Mouse (Mus musculus): ENCODE measurements around the gene Zfp839. TPM values are rescaled to one million over a fixed set of nuclear protein-coding genes. Genes with fewer than 3 reads are reported as not detected.

Zfp839 gene
- total RNA-seq (2021), result 10 to 100 TPM; 18.7 to 19.3 TPM
- long read RNA-seq, experiment 1, partial matches to known transcripts, result 1 of 12 reads
- long read RNA-seq, experiment 1, other reads (novel, unspliced or antisense), result 8 of 12 reads
- long read RNA-seq, experiment 2, transcript Zfp839-203 (7 exons, 2,385 nt), result major isoform, 6 of 26 reads
- long read RNA-seq, experiment 2, partial matches to known transcripts, result 3 of 26 reads
- long read RNA-seq, experiment 2, other reads (novel, unspliced or antisense), result 16 of 26 reads

DNA sequence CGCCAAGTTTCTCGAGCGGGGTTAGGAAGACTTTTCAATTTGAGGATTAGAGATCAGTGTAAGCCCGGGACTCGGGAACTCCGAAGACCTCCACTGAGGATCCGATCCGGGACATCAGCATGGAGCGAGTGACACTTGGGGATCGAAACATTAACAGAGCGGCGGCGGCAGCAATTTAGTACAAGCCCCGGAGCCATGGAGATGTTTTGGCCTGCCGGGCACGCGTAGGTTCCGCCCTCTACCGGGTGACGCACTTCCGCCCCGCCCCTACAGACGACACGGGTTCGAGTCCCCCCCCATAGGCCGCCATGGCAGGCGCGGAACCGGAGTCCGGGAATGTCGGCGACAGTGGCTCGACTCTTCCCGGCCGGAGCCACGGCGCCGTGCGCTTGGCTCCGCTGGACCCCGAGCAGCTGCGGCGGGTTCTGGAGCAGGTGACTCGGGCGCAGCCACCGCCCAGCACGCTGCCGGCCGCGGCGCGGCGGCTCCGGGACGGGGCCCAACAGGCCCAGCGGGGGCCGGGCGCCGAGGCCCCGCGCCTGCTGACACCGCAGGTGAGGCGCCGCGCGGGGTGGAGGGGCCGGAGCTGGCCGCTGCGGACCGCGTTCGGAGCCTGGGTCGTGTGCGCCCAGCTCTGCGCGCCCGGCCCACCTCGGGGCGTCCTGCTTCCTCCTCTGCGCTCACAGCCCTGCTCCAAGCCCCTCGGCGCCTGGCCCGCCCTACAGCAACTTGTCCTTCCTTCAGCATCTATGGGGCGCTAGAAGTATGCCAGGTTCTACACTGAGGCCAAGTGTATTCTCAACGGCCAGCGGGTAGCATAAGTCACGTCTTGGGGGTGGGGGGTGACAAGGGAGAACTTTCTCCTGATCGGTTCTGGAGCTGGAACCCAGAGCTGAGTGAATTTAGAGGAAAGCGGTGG lies at the start of gene Zfp839:
Zfp839 (plus strand) TSS at position 244 of the 919 bp plus-strand sequence.
- peak; percentile 76 for DNase-seq (ENCODE audit: low spot score in 2 of 2)

DNA sequence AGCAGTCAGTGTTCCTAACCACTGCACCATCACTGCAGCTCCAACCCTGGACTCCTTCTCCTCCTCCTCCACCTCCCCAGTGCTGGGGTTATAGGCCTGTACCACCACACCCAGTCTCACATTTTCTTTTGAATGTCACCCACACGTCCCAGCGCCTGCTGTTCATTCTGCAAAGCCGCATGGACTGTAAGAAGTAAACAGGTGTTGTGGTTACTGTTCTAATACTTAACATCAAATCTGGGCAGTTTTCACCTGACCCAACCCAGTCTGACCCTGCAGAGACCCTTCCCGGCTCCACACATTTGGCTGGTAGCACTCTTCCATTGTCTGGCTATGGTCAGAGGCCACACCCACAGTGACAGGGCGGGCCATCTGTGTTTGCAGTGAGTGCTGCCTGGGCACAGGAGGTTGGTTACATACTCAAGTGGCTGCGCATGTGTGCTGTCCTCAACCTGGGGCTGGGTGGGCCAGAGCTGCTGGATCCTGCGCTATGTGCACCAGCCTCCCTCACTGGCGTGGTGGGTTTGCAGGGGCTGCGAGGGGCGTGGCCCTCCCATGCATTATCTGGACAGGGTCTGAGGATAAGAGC lies 48.1 kb upstream of the Zfp839 start:
- DNase-seq (ENCODE audit: low spot score in 2 of 2), result no peak

DNA sequence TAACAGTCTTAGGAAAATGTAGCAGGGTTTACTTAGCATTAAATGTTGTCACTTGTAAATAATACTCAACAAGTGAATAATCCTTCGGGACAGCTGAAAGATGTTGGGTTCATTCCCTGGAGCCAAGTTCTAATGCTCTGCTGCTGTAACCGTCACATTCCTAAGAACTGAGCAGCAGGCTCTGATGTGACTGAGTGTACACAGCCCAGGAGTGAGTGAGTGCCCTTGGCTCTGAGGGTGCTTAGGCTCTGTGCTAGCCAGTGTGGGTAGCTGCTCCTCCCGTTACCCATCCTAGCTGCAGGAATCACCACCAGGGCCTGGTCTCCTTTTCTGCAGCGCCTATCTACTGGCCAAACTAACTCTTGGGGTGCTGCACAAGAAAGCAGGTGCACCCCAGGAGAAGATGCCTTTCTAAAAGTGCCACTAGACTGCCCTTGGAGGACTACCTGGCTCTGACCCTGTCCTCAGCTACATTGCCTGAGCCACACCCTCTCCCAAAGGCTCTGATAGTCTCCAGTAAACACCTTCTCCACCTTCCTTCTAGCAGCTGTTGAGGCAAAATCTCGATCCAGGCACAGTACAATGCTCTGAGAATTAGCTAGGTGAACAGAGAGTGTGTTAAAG lies 47.3 kb upstream of the Zfp839 start:
- DNase-seq (ENCODE audit: low spot score in 2 of 2), result no peak

DNA sequence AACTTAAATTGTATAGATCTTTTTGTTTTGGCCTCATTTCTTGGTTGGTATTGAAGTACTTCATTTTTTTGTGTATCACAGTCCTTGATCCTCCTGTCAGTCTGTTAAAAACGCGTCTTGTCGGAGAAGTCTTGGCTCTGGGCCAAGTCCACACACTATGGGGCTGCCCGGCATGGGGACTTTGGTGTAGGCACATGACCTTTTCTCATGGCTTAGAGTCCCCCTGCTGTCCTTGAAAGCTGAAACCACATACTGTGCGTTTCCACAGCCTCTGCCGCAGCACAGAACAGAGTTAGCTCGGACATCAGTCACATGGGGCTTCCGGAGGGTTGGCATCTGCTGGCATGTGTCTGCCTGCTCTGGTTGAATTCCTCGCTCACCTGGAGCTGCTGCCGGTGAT lies 45.8 kb upstream of the Zfp839 start:
- peak in 1 of 2 experiments; percentile 27 for DNase-seq (ENCODE audit: low spot score in 2 of 2)

DNA sequence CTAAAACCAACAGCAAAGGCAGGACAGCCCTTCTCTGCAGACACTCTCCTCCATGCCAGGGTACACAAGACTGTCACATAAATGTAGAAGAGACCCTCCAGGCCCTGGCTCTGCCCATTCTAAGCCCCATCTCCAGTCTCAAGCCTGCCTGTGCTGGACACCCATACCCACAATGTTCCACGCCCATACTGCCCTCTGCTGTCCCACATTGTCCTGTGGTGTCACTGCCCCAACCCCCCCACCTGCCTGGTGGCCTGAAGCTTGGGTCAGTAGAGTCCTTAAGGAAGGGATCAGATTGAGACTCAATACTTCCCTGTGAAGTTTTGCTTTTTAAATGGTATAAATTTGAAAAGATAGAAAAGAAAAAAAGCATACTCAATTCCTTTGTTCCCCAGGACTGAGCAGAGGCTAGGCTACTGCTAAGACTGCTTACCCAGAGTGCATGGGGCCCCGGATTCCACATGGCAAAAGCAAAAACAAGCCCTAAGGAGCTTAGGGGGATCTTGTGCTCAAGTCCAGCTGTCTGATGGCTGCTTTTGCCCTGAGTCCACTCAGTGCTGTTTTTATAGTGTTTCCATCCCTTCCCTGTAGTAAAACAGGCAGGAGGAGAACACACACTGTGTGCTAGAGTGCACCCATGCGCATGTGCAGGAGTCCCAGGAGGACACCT lies 43.6 kb upstream of the Zfp839 start:
- DNase-seq (ENCODE audit: low spot score in 2 of 2), result no peak

DNA sequence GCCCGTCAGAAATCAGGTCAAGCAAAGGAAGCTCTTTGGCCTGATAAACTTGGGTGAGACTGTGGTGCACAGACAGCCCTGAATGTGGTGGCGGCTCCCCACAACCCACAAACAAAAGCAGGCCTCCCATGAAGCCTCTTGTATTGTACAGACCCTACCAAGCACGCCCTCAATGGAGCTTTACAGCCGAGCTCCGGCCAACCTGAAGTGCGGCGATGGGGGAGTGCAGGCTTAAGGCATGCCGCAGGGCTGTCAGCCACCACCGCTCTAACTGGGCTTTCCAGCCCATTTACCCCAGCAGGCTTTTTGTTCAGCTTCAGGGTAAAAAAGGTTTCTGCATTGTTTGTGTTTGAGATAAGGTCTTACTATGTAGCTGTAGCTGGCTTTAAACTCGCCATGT lies 41.6 kb upstream of the Zfp839 start:
- DNase-seq (ENCODE audit: low spot score in 2 of 2), result no peak

DNA sequence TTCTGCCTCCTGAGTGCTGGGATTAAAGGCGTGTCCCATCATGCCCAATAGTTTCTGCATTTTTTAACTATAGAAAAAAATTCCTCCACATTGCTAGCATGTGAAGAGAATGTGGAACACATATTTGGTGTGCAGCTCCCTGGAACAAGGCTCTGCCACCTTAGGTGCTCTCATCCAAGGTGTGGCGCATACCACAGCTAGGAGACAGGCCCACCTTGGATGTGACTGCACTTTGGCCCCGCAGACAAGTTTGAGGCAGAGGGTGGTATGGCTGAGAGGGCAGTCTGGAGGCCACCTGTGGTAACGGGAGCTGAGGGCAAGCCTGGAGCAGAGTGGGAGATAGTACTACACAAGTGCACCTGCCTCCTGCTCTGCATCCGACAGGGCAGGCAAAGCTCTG lies 41.2 kb upstream of the Zfp839 start:
- DNase-seq (ENCODE audit: low spot score in 2 of 2), result no peak

DNA sequence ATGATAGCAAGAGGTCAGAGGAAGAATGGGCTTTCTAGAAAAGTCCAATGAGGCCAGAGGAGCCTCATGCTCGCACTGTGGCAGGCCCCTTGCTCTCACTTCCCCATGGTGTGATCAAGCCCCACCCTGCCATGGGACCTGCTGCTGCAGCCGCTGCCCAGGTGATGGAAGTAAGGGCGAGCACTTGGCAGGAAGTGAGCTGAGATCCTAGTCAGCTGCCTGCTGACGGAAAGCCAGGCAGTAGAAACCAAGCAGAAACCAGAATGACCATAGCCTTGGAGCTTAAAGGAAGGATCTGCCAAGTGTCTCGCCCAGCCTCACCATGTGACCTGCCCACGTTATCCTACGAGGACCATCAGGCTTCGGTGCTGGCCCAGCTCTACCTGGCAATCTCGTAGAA lies 36.9 kb upstream of the Zfp839 start:
- DNase-seq (ENCODE audit: low spot score in 2 of 2), result no peak

DNA sequence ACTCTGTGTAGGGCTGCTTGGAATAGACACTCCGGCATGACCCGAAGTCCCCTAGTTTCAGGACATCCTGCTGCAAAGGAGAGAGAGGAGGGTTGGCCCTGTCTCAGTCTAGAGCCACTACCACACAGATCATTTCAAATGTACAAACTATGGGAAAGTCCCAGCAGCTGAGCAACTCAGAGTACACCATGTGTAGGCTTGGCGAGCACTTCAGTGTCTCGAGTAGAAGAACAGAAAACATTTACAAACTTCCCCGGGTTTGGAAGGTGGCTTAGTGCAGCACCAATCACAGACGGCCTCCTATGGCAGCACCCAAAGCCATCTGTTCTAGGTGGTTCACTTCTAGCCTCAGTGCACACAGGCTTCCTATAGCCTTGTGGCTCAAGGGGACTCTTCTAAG lies 36.4 kb upstream of the Zfp839 start:
- DNase-seq (ENCODE audit: low spot score in 2 of 2), result no peak

DNA sequence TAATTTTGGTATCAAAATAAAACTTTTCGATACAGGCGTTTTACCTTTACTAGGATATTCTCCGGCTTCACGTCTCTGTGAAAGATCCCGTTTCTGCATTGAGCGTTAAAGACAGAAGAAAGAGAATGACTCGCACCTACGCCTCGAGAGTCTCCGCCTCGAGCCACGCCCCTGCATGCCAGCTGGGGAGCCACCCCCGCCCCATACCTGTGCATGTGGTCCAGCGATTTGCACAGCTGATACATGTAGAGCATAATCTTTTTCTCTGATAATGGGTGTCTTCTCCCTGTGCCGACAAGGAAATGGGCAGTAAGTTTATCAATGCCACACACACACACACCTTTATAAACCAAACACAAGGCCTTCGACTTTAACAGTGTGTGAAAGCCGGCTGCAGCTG lies 35.1 kb upstream of the Zfp839 start:
- DNase-seq (ENCODE audit: low spot score in 2 of 2), result no peak

DNA sequence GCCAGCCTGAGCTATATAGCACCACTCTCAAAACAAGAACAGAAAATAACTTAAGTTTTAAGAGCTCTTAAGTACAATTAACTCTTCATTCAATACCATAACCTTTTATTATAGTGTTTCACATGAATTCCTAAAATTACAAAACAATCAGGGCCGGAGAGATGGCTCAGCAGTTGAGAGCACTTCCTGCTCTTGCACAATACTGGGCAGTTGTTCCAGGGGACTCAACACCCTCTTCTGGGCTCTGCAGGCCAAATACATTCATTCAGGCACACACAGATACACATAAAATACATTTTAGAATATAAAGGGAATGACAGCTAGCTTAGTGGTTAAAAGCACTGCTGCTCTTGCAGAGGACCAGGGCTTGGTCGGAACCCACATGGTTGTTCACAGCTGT lies 33.2 kb upstream of the Zfp839 start:
- no peak for DNase-seq (ENCODE audit: low spot score in 2 of 2)

DNA sequence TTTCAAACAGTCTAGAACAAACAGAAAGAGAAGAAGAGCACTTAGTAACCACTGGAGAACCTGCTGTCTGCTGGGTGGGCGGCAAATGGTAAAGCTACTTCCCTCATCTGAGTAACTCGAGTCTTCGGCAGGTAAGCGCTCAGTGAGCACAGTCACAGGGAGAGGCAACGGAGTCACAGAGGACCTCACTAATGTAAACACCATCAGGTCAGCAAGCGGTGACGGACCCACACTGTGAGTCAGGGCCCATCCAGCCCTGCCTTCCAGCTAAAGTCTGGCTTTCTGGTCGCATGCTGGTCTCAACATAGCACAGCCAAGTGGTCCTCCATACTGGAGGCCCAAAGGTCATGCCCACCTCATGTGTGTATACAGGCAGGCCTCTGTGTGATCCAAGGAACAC lies 30.7 kb upstream of the Zfp839 start:
- no peak for DNase-seq (ENCODE audit: low spot score in 2 of 2)

DNA sequence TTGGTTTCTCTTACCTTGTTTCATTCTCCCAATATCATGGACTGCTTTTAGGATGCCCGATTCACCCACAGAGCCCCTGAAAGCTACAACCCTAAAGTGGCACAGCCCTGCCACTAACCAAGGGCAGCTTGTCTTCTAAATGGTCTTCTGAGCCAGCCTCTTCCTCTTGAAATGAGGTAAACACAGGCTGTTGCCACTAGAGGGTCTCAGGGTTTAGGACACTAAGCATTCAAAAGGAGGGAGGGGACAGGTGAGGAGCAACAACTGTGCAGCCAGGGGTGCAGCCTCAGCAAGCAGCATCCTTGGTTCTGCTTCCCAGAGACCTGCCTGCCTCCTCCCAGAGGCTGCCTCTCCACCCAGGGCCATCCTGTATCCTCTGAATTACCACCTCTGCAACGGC lies 28.3 kb upstream of the Zfp839 start:
- no peak for DNase-seq (ENCODE audit: low spot score in 2 of 2)

DNA sequence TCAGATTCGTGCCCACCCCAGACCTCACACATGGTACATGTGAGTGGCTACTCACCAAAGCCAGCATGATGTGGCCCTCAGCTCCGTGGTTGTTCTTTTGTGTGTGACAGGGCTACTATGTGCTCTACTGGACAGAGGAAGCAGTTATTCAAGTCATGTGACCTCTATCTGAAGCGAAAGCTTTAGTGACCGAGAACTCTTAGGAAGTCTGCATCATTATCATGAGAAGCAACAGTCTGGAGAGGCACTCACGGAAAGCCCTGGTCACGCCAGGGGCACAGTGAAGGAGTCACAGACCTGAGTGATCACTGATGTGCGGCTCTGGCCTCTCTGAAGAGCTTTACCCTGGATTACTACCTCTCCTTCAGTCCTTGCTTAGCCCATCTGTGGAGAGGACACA lies 27.7 kb upstream of the Zfp839 start:
- DNase-seq (ENCODE audit: low spot score in 2 of 2), result no peak

DNA sequence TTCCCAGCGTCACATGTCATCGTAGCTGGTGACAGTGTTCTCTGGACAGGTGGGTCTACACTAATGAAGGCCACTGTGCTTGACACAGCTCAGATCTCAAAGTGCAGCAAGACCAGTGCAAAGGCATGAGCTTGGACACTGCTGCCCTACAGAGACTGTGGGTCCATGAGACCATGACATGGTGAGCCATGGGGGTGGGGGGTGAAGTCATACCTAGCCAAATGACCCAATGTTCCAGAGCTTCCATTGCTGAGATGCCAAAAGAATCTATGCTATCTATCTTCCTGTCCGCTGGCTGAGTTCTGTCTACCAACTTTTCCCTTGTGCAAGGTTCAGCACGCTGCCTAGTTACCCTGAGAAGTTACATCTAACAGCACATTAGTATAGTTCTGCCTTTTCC lies 21.1 kb upstream of the Zfp839 start:
- DNase-seq (ENCODE audit: low spot score in 2 of 2), result no peak

DNA sequence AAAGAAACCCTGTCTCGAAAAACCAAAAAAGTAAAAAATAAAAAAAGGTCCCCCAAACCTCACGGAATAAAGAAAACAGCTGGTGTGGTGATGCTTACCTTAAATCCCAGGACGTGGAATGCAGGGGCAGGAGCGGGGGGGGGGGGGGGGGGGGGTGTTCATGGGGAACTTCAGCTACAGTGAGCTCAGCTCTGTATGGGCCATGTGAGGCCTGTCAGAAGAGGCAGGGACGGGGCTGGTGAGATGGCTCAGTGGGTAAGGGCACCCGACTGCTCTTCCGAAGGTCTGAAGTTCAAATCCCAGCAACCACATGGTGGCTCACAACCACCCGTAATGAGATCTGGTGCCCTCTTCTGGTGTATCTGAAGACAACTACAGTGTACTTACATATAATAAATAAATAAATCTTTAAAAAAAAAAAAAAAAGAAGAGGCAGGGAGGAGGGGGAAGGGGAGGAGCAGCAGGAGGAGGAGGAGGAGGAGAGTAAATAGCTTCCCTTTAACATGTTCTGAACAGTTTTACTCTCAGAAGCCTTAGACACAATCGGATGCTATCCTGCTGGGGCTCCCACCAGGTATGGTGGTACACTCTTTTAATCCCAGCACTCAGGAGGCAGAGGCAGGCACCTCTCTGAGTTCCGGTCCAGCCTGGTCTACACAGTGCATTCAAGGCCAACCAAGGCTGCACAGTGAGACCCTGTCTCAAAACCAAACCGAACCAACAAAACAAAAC lies 19.6 kb upstream of the Zfp839 start:
- DNase-seq (ENCODE audit: low spot score in 2 of 2), result no peak

DNA sequence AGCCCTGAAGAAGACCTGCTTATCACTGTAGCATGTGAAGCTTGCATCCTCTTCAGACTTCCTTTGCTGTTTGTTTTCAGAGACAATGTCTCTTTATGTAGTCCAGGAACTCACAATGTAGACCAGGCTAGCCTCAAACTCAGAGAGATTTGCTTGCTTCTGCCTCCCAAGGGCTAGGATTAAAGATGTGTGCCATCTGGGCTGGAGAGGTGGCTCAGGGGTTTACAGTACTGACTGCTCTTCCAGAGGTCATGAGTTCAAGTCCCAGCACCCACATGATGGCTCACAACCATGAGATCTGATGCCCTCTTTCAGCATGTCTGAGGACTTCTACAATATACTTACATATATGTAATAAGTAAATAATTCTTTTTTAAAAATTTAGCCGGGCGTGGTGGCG lies 14.9 kb upstream of the Zfp839 start:
- no peak for DNase-seq (ENCODE audit: low spot score in 2 of 2)

DNA sequence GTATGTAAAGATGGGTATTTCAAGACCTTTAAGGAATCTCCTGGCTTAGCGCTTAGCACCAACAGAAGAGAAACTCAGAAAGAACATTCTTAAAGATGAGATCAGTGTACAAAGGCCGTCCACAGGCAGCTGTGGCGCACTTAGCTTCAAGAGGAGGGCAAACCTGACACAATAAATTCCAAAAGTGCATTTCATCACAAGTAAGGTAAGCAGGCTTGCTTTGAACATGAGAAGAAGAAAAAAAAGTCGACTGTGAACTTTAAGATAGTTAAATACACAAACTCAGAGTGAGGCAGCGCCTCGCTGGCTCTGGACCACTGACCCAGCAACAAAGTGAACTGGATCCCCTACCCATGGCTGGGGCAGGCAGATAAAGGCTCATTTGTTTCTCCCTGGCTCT lies 13.3 kb upstream of the Zfp839 start:
- no peak for DNase-seq (ENCODE audit: low spot score in 2 of 2)

DNA sequence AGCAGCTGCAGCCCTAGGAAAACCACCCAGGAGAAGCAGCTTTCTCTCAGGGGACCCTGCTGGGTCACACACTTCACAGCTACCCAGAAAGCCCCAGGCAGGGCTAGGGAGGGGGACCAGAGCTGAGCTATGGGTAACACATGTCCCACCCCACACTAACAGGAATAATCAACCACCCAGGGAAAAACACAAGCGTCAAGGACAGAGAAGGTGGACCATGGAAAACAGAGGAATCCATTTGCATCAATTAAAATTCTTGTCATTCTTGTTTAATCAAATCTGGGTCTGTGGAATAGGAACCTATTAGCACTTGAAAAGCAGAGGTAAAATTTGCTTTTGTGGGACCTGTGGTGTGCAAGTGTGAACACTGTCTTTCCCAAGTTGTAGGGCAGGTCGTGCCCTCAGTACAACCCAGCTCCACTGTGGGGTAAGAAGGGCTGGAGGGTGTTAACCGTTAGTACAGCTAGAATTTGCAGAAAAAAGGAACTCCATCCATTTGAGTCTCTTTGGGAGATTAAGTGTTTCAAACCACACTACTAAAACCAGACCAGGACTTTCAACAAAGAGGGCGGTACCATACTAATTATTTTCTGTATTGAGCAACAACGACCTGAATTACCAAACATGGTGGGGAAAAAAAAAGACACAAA lies 12.7 kb upstream of the Zfp839 start:
- no peak for DNase-seq (ENCODE audit: low spot score in 2 of 2)

DNA sequence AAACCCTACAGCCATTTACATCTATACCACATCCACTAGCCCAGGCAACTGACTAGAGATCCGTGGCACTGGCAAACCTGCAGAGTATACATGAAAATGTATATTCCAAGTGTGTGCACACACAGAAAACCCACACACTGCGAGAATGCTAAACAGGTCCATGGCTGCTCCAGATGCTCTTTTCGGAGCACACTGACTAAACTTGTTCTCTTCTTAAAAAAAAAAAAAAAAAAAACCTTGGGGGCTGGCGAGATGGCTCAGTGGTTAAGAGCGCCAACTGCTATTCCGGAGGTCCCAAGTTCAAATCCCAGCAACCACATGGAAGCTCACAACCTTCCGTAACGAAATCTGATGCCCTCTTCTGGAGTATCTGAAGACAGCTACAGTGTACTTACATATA lies 12.2 kb upstream of the Zfp839 start:
- no peak for DNase-seq (ENCODE audit: low spot score in 2 of 2)

Data from adrenal gland, postnatal 4 days (tissue).